Mouse (Mus musculus): ENCODE measurements around the gene Cisd1.

- TF ChIP-seq CTCF (IDR thresholded peaks at IDR 0.05; ENCODE audit: low read depth) (no peak), EP300 (IDR thresholded peaks at IDR 0.05; ENCODE audit: low read depth) (no peak)
Observed at GRCm38 (mm10) chr10:71284131-71284510, 60.6 kb downstream of the Cisd1 start.

Measured in liver, embryonic 14.5 days (tissue).